Mouse (Mus musculus) thymus, adult 2 months (tissue): ENCODE data around the gene Ubl4b.

ENCODE experiments used
- CTCF ChIP-seq: fragments of 200-500 bp; IDR thresholded peaks from 2 replicates; pipeline ENCODE4 v1.5.1; 2012; ENCODE audit warnings: mild to moderate bottlenecking, control low read depth, low read length, moderate library complexity, borderline replicate concordance; ENCODE audit not compliant: control insufficient read depth, poor library complexity, insufficient read depth; ENCODE audit errors: extremely low read depth
- POLR2A ChIP-seq: fragments of 200-500 bp; IDR thresholded peaks from 2 replicates; pipeline ENCODE4 v1.6.1; 2012; ENCODE audit warnings: mild to moderate bottlenecking, low read length, control low read depth, moderate library complexity; ENCODE audit not compliant: control insufficient read depth, poor library complexity, insufficient read depth; ENCODE audit errors: extremely low read depth

GRCm38 (mm10) chr3:107563880-107564279, 9.0 kb upstream of the Ubl4b start:
- TF ChIP-seq CTCF (no peak), POLR2A (no peak)
